In the genomic region with DNA sequence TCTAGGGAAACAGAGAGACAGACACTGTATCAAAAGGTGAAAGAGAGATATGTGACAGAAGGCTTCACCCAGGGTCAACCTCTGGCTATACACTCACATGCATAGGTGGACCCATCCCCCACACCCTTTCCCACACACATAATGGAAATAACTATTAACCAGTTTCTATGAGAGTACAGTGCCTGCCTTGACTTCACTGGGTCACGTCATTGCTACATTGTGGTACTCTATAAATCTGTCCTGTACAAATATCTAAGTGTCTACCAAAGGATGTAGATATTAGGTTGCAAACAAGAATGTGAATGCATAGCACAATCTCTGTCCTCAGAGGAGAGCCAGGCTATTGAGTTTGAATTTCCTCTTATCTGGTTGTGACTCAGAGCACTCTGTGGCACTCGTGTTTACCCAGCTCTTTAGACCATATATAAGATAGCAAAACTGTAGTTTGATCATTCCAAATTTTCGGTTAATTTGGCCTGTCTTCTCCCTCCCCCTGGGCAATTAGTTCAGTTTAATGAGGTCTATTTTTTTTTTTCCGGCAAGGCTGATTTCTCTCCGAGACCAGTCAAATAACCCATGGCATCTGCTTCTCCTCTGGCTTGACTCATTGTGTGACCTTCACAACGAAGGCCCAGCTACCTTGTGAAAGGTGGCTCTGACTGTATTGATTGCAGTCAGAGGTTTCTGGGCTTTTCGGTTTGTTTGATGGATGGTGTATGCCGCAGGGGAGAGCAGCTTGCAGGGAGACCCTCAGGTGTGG, we compare ENCODE assay signal across 25 mouse cellular contexts.
DNase-seq lines count a peak whose midpoint lies in the region; ATAC-seq and TF ChIP-seq lines count a peak whose summit lies in the region.
"Had no signal": no experiment of that assay in that cellular context is flagged by ENCODE, and none has a peak within 500 bp of the region (broad histone marks: within the 10 kb centered on the region; RNA-seq: fewer than 3 reads in every experiment).

No protein-coding gene starts in this region.

- H3K4me1 ChIP-seq in lung, postnatal 0 days (ENCODE audit: insufficient read depth, low read depth, low read length), result no peaks in the 10 kb centered on the region
- no peaks in the 10 kb centered on the region for H3K4me1 ChIP-seq in stomach, postnatal 0 days (replicated peaks; ENCODE audit: control insufficient read depth, insufficient read depth)
- H3K4me1 ChIP-seq: midbrain, embryonic 12.5 days had no signal

- no peaks in the 10 kb centered on the region for H3K9me3 ChIP-seq in lung, postnatal 0 days (ENCODE audit: low read length)
- no peaks in the 10 kb centered on the region for H3K9me3 ChIP-seq in stomach, postnatal 0 days (ENCODE audit: control insufficient read depth, low read length)
- H3K9me3 ChIP-seq: embryonic facial prominence, embryonic 13.5 days; forebrain, embryonic 10.5 days; hindbrain, embryonic 10.5 days; midbrain, embryonic 12.5 days had no signal

- ATAC-seq in lung, postnatal 0 days, result peak; percentile 63; the same call in 1 of the 2 replicates
- peak; percentile 25 for ATAC-seq in activated CD4-positive, CD25-positive, alpha-beta regulatory T cell, adult 4 months
- peak; percentile 60; the same call in 1 of the 2 replicates for ATAC-seq in stomach, postnatal 0 days (ENCODE audit: low FRiP score, low TSS enrichment)
- ATAC-seq: forebrain, embryonic 16.5 days; hindbrain, embryonic 16.5 days; intestine, postnatal 0 days had no signal

- H3K4me3 ChIP-seq in lung, postnatal 0 days (ENCODE audit: low read depth, low read length), result no peak overlapping the region
- no peak overlapping the region for H3K4me3 ChIP-seq in stomach, postnatal 0 days (ENCODE audit: low read depth, low read length)
- H3K4me3 ChIP-seq: embryonic facial prominence, embryonic 13.5 days; forebrain, embryonic 10.5 days; hindbrain, embryonic 10.5 days; midbrain, embryonic 12.5 days had no signal

- H3K4me2 ChIP-seq in lung, postnatal 0 days (replicated peaks; ENCODE audit: low read depth, low read length), result no peak overlapping the region
- no peak overlapping the region for H3K4me2 ChIP-seq in stomach, postnatal 0 days (replicated peaks; ENCODE audit: low read depth)
- H3K4me2 ChIP-seq: embryonic facial prominence, embryonic 13.5 days; midbrain, embryonic 12.5 days had no signal

- peak; percentile 35; the same call in 1 of the 2 replicates for TF ChIP-seq EP300 in lung, postnatal 0 days (IDR thresholded peaks at IDR 0.05)
- no peak for TF ChIP-seq EP300 in stomach, postnatal 0 days (optimal IDR thresholded peaks at IDR 0.05)

- peak; percentile 32 for DNase-seq in adrenal gland, postnatal 14 days
- no peak for DNase-seq in adrenal gland, postnatal 4 days (ENCODE audit: low spot score in 2 of 2)
- DNase-seq in lung, postnatal 0 days (ENCODE audit: low spot score), result peak; percentile 30
- no peak for DNase-seq in lung, postnatal 4 days
- peak; percentile 19 for DNase-seq in stomach, postnatal 0 days (ENCODE audit: low spot score)
- DNase-seq in spleen, postnatal 14 days (ENCODE audit: low spot score in 2 of 2), result no peak
- DNase-seq: cerebellum, adult 18-20 months; cerebellum, postnatal 10 days; heart, postnatal 14 days; kidney, adult 9 months; kidney, postnatal 14 days; liver; lung, adult 2 months; thymus, adult 2 months; thymus, postnatal 36 days had no signal

- 48% methylated on average over 8 of the region's 8 CpGs for WGBS in lung, postnatal 0 days
- WGBS in stomach, postnatal 0 days, result 47% methylated on average over 8 of the region's 8 CpGs

- H3K27ac ChIP-seq in lung, postnatal 0 days (ENCODE audit: low read length), result no peak overlapping the region
- H3K27ac ChIP-seq in stomach, postnatal 0 days (replicated peaks), result no peak overlapping the region
- H3K27ac ChIP-seq: embryonic facial prominence, embryonic 13.5 days; forebrain, embryonic 10.5 days; hindbrain, embryonic 10.5 days; liver, embryonic 14.5 days; midbrain, embryonic 12.5 days had no signal

- no peak overlapping the region for H3K9ac ChIP-seq in lung, postnatal 0 days (replicated peaks; ENCODE audit: low read depth)
- H3K9ac ChIP-seq in stomach, postnatal 0 days (ENCODE audit: low read length), result no peak overlapping the region
- H3K9ac ChIP-seq: embryonic facial prominence, embryonic 13.5 days; liver, embryonic 14.5 days; midbrain, embryonic 12.5 days had no signal

- no peaks in the 10 kb centered on the region for H3K27me3 ChIP-seq in lung, postnatal 0 days (replicated peaks; ENCODE audit: insufficient read depth, low read length)
- no peaks in the 10 kb centered on the region for H3K27me3 ChIP-seq in stomach, postnatal 0 days (ENCODE audit: control insufficient read depth, insufficient read depth, low read length)
- H3K27me3 ChIP-seq: embryonic facial prominence, embryonic 13.5 days; midbrain, embryonic 12.5 days had no signal

- H3K36me3 ChIP-seq in lung, postnatal 0 days (ENCODE audit: insufficient read depth, low read length), result no peaks in the 10 kb centered on the region
- no peaks in the 10 kb centered on the region for H3K36me3 ChIP-seq in stomach, postnatal 0 days (ENCODE audit: control insufficient read depth, insufficient read depth, low read length)
- H3K36me3 ChIP-seq: embryonic facial prominence, embryonic 13.5 days; forebrain, embryonic 10.5 days; G1E; hindbrain, embryonic 10.5 days; midbrain, embryonic 12.5 days had no signal

- TF ChIP-seq CTCF in lung, postnatal 0 days (IDR thresholded peaks at IDR 0.05), result no peak
- no peak for TF ChIP-seq CTCF in stomach, postnatal 0 days (IDR thresholded peaks at IDR 0.05; ENCODE audit: low read depth)

Comparison
In these comparisons a context has a peak if more than half of its experiments do, and no peak if none do; other contexts are left out.
1. DNase-seq: peak in adrenal gland, postnatal 14 days (single experiment), lung, postnatal 0 days (single experiment) and stomach, postnatal 0 days (single experiment); none in adrenal gland, postnatal 4 days (0 of 2), lung, postnatal 4 days (0 of 2) and spleen, postnatal 14 days (0 of 2).
2. Peak in every context shown above with its lines, with median percentiles within 50 percentile points of each other: ATAC-seq.